Mouse (Mus musculus): ENCODE measurements around the gene Rnf141.

- TF ChIP-seq CTCF (IDR thresholded peaks at IDR 0.05; ENCODE audit: borderline replicate concordance, control insufficient read depth, extremely low read depth, insufficient read depth, low read length, poor library complexity) (no peak), POLR2A (IDR thresholded peaks at IDR 0.05; ENCODE audit: control insufficient read depth, extremely low read depth, insufficient read depth, low read length, poor library complexity) (no peak)
Measured at GRCm38 (mm10) chr7:110834522-110834921, 9.7 kb downstream of the Rnf141 start.
